Mouse (Mus musculus) CH12.LX (cell line): Measurements from ENCODE around the gene Gins1. TPM values are rescaled to one million over a fixed set of nuclear protein-coding genes. Genes with fewer than 3 reads are reported as not detected.
"Not testable (repeated sequence)": the region's sequence is repeated elsewhere in the genome, so short reads cannot be mapped to it uniquely, and the experiment has no call there.

ENCODE experiments used
- DNase-seq: peaks from one replicate; pipeline ENCODE4 v3.0.0-alpha.2; 2013; ENCODE audit errors: extremely low read depth
- H3K27ac ChIP-seq: 2 replicates; pipeline ENCODE4 v1.5.1; 2012; ENCODE audit warnings: low read depth, mild to moderate bottlenecking, control low read depth, moderate library complexity; ENCODE audit not compliant: insufficient read depth
- H3K27me3 ChIP-seq: replicated peaks from 2 replicates; pipeline ENCODE3; 2012; ENCODE audit warnings: inconsistent platforms
- H3K36me3 ChIP-seq, 2 experiments: replicated peaks in 1 of 2; 2 replicates each; pipeline versions ENCODE3 to v1.6.1; 2012; ENCODE audit warnings: inconsistent platforms in 1 of 2, low read length in 1 of 2, mild to moderate bottlenecking in 1 of 2, mixed read lengths in 1 of 2, moderate library complexity in 1 of 2; ENCODE audit not compliant: control insufficient read depth in 1 of 2, insufficient read depth in 1 of 2
- H3K4me1 ChIP-seq, 2 experiments: 2 replicates each; pipeline ENCODE4 v1.6.1; 2012; ENCODE audit warnings: inconsistent platforms in 1 of 2, moderate library complexity in 1 of 2; ENCODE audit not compliant: insufficient read depth in 2 of 2, control insufficient read depth in 1 of 2
- H3K4me2 ChIP-seq: 2 replicates; pipeline ENCODE4 v1.6.1; 2012; ENCODE audit warnings: low read depth, mild to moderate bottlenecking, control low read depth; ENCODE audit not compliant: poor library complexity, insufficient read depth, severe bottlenecking
- H3K4me3 ChIP-seq, 3 experiments: fragments of 150-350 bp in 1 of 3; sonication (generic) in 1 of 3; replicated peaks in 1 of 3; 2 replicates each; pipeline versions ENCODE3 to v1.5.1; 2011 to 2012; ENCODE audit warnings: low read depth in 2 of 3, low read length in 2 of 3, mild to moderate bottlenecking in 2 of 3, moderate library complexity in 2 of 3, control low read depth in 1 of 3, improper control_type of control experiment in 1 of 3, inconsistent platforms in 1 of 3, mixed read lengths in 1 of 3; ENCODE audit not compliant: poor library complexity in 1 of 3
- H3K79me2 ChIP-seq: replicated peaks from 2 replicates; pipeline ENCODE4 v1.6.1; 2012; ENCODE audit warnings: mild to moderate bottlenecking, moderate library complexity; ENCODE audit not compliant: control insufficient read depth, poor library complexity, insufficient read depth, severe bottlenecking; ENCODE audit errors: extremely low read depth
- H3K9ac ChIP-seq: 2 replicates; pipeline ENCODE4 v1.6.1; 2012; ENCODE audit warnings: low read depth, mild to moderate bottlenecking, control low read depth, moderate library complexity; ENCODE audit not compliant: insufficient read depth
- H3K9me3 ChIP-seq: replicated peaks from 2 replicates; pipeline ENCODE3; 2012; ENCODE audit warnings: low read length, inconsistent platforms, mixed read lengths
- BHLHE40 ChIP-seq: IDR thresholded peaks from 2 replicates; pipeline ENCODE4 v1.6.1; 2011; ENCODE audit warnings: mild to moderate bottlenecking, low read depth, low read length, improper control_type of control experiment
- CHD2 ChIP-seq: IDR thresholded peaks from 2 replicates; pipeline ENCODE4 v1.6.1; 2011; ENCODE audit warnings: low read length, improper control_type of control experiment
- ELF1 ChIP-seq: IDR thresholded peaks from 2 replicates; pipeline ENCODE4 v1.6.1; 2014; ENCODE audit warnings: low read depth, mild to moderate bottlenecking, inconsistent platforms, low read length, improper control_type of control experiment
- EP300 ChIP-seq: IDR thresholded peaks from 2 replicates; pipeline ENCODE4 v1.6.1; 2011; ENCODE audit warnings: low read length, improper control_type of control experiment
- ETS1 ChIP-seq: conservative IDR thresholded peaks from 2 replicates; pipeline ENCODE4 v1.6.1; 2012; ENCODE audit warnings: low read depth, mild to moderate bottlenecking, inconsistent platforms, low read length, improper control_type of control experiment, moderate library complexity
- IRF4 ChIP-seq: IDR thresholded peaks from 2 replicates; pipeline ENCODE4 v1.6.1; 2014; ENCODE audit warnings: low read depth, mild to moderate bottlenecking, inconsistent platforms, low read length, improper control_type of control experiment
- JUN ChIP-seq: IDR thresholded peaks from 2 replicates; pipeline ENCODE4 v1.6.1; 2011; ENCODE audit warnings: low read depth, mild to moderate bottlenecking, low read length, improper control_type of control experiment, moderate library complexity; ENCODE audit not compliant: insufficient read depth
- KAT2A ChIP-seq: IDR thresholded peaks from 2 replicates; pipeline ENCODE4 v1.6.1; 2012; ENCODE audit warnings: low read length, improper control_type of control experiment, inconsistent platforms; ENCODE audit not compliant: insufficient replicate concordance
- MAFK ChIP-seq: IDR thresholded peaks from 2 replicates; pipeline ENCODE4 v1.6.1; 2011; ENCODE audit warnings: low read length, improper control_type of control experiment; ENCODE audit not compliant: insufficient replicate concordance
- MAX ChIP-seq: IDR thresholded peaks from 2 replicates; pipeline ENCODE4 v1.6.1; 2011; ENCODE audit warnings: low read length, improper control_type of control experiment
- MEF2A ChIP-seq: IDR thresholded peaks from 2 replicates; pipeline ENCODE4 v1.6.1; 2014; ENCODE audit warnings: low read depth, mild to moderate bottlenecking, inconsistent platforms, low read length, improper control_type of control experiment, borderline replicate concordance
- NELFE ChIP-seq: IDR thresholded peaks from 2 replicates; pipeline ENCODE4 v1.6.1; 2011; ENCODE audit warnings: low read depth, low read length, improper control_type of control experiment
- POLR2AphosphoS2 ChIP-seq: IDR thresholded peaks from 2 replicates; pipeline ENCODE4 v1.6.1; 2011; ENCODE audit warnings: low read depth, low read length, improper control_type of control experiment
- RAD21 ChIP-seq: IDR thresholded peaks from 2 replicates; pipeline ENCODE4 v1.6.1; 2011; ENCODE audit warnings: low read depth, mild to moderate bottlenecking, low read length, improper control_type of control experiment, moderate library complexity
- RCOR1 ChIP-seq: conservative IDR thresholded peaks from 2 replicates; pipeline ENCODE4 v1.6.1; 2012; ENCODE audit warnings: low read depth, mild to moderate bottlenecking, inconsistent platforms, low read length, improper control_type of control experiment
- SIN3A ChIP-seq: IDR thresholded peaks from 2 replicates; pipeline ENCODE4 v1.6.1; 2012; ENCODE audit warnings: low read length, improper control_type of control experiment, inconsistent platforms
- USF1 ChIP-seq: IDR thresholded peaks from 2 replicates; pipeline ENCODE4 v1.6.1; 2014; ENCODE audit warnings: low read depth, mild to moderate bottlenecking, inconsistent platforms, low read length, improper control_type of control experiment
- USF2 ChIP-seq: conservative IDR thresholded peaks from 2 replicates; pipeline ENCODE4 v1.6.1; 2011; ENCODE audit warnings: low read depth, low read length, improper control_type of control experiment
- ZMIZ1 ChIP-seq: IDR thresholded peaks from 2 replicates; pipeline ENCODE4 v1.6.1; 2012; ENCODE audit warnings: low read depth, mild to moderate bottlenecking, inconsistent platforms, low read length, improper control_type of control experiment
- ZNF384 ChIP-seq: IDR thresholded peaks from 2 replicates; pipeline ENCODE4 v1.6.1; 2012; ENCODE audit warnings: low read depth, low read length, improper control_type of control experiment, inconsistent platforms
- dilution Hi-C: fragments of 300-500 bp; cut with MboI; formaldehyde crosslinking; loops from 2 replicates; pipeline ENCODE4 v1.14.3; 2020; ENCODE audit warnings: low sequenced_read_pairs; ENCODE audit not compliant: extremely low pct_unique_long_range_greater_than_20kb, extremely low pct_ligation_motif_present
- in situ Hi-C: fragments of 300-500 bp; cut with MboI; formaldehyde crosslinking; loops from 3 replicates; pipeline ENCODE4 v1.14.3; 2019; ENCODE audit warnings: low sequenced_read_pairs, low pct_ligation_motif_present, low pct_unique_long_range_greater_than_20kb, mixed read lengths
- polyA plus RNA-seq: library from polyadenylated mRNA; unstranded; fragments of >175 nt; gene quantifications from 2 replicates; pipeline ENCODE4 v1.2.1, GENCODE M21; 2012; ENCODE audit warnings: low read depth; ENCODE audit not compliant: insufficient read length
- total RNA-seq, 2 experiments: library from RNA; depleted of rRNA; stranded (reverse); fragments of 300-350 nt in 1 of 2; fragments of >200 nt in 1 of 2; gene quantifications; 2 replicates each; pipeline ENCODE4 v1.2.3; 2012 to 2014

The Gins1 gene
- total and polyA plus RNA-seq, 3 experiments, result 41.4 to 76.7 (median 65.9) TPM

DNA sequence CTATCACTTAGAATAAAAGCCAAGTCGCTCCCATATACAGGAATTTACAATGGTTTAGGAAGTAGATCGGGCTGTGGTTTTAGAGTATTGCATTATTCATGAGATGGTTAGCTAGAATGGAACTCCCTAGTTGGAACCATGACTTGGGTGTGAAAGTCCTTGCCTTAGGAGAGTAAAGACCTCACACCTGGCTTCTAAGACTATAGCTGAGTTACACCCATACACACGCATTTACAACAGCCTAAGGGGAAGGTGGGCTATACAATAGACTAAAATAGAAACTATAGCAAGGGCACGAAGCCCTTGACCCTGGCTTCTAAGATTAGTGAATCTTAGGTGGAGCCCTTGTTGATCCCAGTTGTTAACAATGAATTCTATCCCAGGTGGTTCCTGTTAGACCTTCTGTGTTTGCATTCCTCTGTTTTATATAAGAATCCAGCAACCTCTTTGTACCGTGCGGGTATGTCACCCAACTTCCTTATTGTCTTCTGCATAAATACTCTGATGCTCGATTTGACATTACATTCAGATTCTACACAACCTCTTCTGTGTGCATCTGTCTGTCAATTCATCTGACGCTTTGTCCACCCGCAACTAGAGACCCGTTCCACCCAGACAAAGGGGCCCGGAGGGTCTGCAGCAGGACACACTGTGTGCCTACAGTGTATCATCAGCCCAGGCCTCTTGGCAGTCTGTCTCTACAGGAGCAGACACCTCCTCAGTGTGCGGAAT lies 42.8 kb downstream of the Gins1 start:
- H3K4me2 ChIP-seq, H3K4me3 ChIP-seq, H3K9me3 ChIP-seq, in situ Hi-C loops, H3K27me3 ChIP-seq, H3K27ac ChIP-seq, dilution Hi-C loops, H3K79me2 ChIP-seq, H3K9ac ChIP-seq, H3K4me1 ChIP-seq, DNase-seq: not testable (repeated sequence)
- H3K36me3 ChIP-seq, result peaks cover 3 to 17% of the 10 kb centered on the region in 2 experiments

DNA sequence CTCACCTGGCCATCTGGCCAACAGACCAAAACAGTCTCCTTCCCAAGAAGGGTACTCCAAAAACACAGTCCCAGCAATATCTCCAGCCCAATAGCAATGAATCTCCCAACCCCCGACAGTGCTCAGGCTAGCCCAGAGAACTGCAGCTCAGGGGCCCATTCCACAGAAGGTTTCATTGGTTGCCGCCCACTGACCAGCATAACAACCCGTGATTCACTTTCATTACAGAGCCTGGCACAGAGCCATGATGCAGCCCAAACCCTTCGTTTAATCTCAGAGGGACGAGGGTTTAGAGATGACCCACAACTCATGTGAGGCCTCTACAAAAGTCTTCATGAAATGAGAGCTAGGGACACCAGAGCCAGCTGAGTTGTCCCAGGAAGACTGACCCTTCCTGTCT lies 43.6 kb downstream of the Gins1 start:
- no peaks in the 10 kb centered on the region for H3K4me1 ChIP-seq
- in situ Hi-C loops, result no loop called here
- no peaks in the 10 kb centered on the region for H3K79me2 ChIP-seq
- H3K36me3 ChIP-seq, result peaks cover 3 to 17% of the 10 kb centered on the region in 2 experiments
- no peak overlapping the region for H3K9ac ChIP-seq
- H3K27ac ChIP-seq, result no peak overlapping the region
- DNase-seq, result no peak
- H3K4me3 ChIP-seq, result no peak overlapping the region
- no peak overlapping the region for H3K4me2 ChIP-seq
- TF ChIP-seq ELF1, result no peak
- TF ChIP-seq ZMIZ1, result no peak
- TF ChIP-seq RCOR1, result no peak
- no peak for TF ChIP-seq POLR2AphosphoS2
- no peak for TF ChIP-seq ETS1
- TF ChIP-seq BHLHE40, result no peak
- TF ChIP-seq NELFE, result no peak
- TF ChIP-seq USF1, result no peak
- no peak for TF ChIP-seq JUN
- TF ChIP-seq CHD2, result no peak
- TF ChIP-seq RAD21, result no peak
- no peak for TF ChIP-seq KAT2A
- no peak for TF ChIP-seq SIN3A
- TF ChIP-seq MEF2A, result no peak
- TF ChIP-seq ZNF384, result no peak
- no peak for TF ChIP-seq IRF4
- TF ChIP-seq EP300, result no peak
- no peak for TF ChIP-seq MAFK
- no peak for TF ChIP-seq MAX
- TF ChIP-seq USF2, result no peak
- no peaks in the 10 kb centered on the region for H3K27me3 ChIP-seq
- dilution Hi-C loops, result no loop called here
- H3K9me3 ChIP-seq, result no peaks in the 10 kb centered on the region
